Mouse (Mus musculus) stomach, adult 2 months (tissue): ENCODE results near the gene Prpf19. TPM values are rescaled to one million over a fixed set of nuclear protein-coding genes. Genes with fewer than 3 reads are reported as not detected.

ENCODE experiments used
- polyA plus RNA-seq: library from polyadenylated mRNA; depleted of rRNA; stranded (reverse); fragments of >200 nt; gene quantifications from 2 replicates; pipeline ENCODE4 v1.2.3, GENCODE M21; 2012; rRNA removed

The Prpf19 gene
- 76.8 and 77.7 TPM in 2 replicates for polyA plus RNA-seq

GRCm38 (mm10) chr19:10895016-10895528 is at the start of gene Prpf19:
Prpf19 (plus strand) TSS chr19:10895231.

GRCm38 (mm10) chr19:10869886-10870527 is 25.0 kb upstream of the Prpf19 start, which contains the start of gene Tmem132a:
Tmem132a (minus strand) TSS chr19:10869940.

GRCm38 (mm10) chr19:10881426-10882154 is 13.4 kb upstream of the Prpf19 start, which contains the start of gene Tmem109:
Tmem109 (minus strand) TSS chr19:10882001.

GRCm38 (mm10) chr19:10920532-10920931 is 25.5 kb downstream of the Prpf19 start, which contains the start of gene Zp1:
Zp1 (minus strand) TSS chr19:10920632.

GRCm38 (mm10) chr19:10937110-10937563 is 42.1 kb downstream of the Prpf19 start, which contains the start of gene Ptgdr2:
Ptgdr2 (plus strand) TSS chr19:10937160.

GRCm38 (mm10) chr19:10949112-10949511 is 54.1 kb downstream of the Prpf19 start, which contains the start of gene Ccdc86:
Ccdc86 (minus strand) TSS chr19:10949266.

Other genes starting within 250 kb of the Prpf19 start
- gene Pga5, start 217.2 kb upstream of the Prpf19 start, polyA plus RNA-seq, result 87.4 and 147 TPM in 2 replicates
- gene Vps37c, start 206.5 kb upstream of the Prpf19 start, polyA plus RNA-seq, result 21.5 and 23.0 TPM in 2 replicates
- gene Cd5, start 156.2 kb upstream of the Prpf19 start, polyA plus RNA-seq, result 0.45 and 0.65 TPM in 2 replicates
- gene Cd6, start 65.2 kb upstream of the Prpf19 start, polyA plus RNA-seq, result 0.11 and 0.15 TPM in 2 replicates
- gene Slc15a3, start 55.5 kb upstream of the Prpf19 start, polyA plus RNA-seq, result 4.0 and 6.0 TPM in 2 replicates
- gene Tmem132a, start 25.3 kb upstream of the Prpf19 start, polyA plus RNA-seq, result 13.8 and 14.4 TPM in 2 replicates
- 64.5 and 67.6 TPM in 2 replicates for gene Tmem109, start 13.2 kb upstream of the Prpf19 start, polyA plus RNA-seq
- not detected in 2 replicates for gene Zp1, start 25.4 kb downstream of the Prpf19 start, polyA plus RNA-seq
- 0.10 TPM in 2 replicates for gene Ptgdr2, start 41.9 kb downstream of the Prpf19 start, polyA plus RNA-seq
- 3.4 and 3.5 TPM in 2 replicates for gene Ccdc86, start 54.0 kb downstream of the Prpf19 start, polyA plus RNA-seq
- gene Ms4a10, start 79.4 kb downstream of the Prpf19 start, polyA plus RNA-seq, result 0.14 and 0.54 TPM in 2 replicates
- gene Ms4a15, start 98.0 kb downstream of the Prpf19 start, polyA plus RNA-seq, result not detected in 2 replicates
- not detected in 2 replicates for gene Ms4a18, start 122.8 kb downstream of the Prpf19 start, polyA plus RNA-seq
- 39.9 and 42.1 TPM in 2 replicates for gene Ms4a8a, start 185.9 kb downstream of the Prpf19 start, polyA plus RNA-seq
- not detected in 2 replicates for gene 1700017D01Rik, start 235.6 kb downstream of the Prpf19 start, polyA plus RNA-seq